Mouse (Mus musculus): ENCODE measurements around the gene Wfdc1.

- TF ChIP-seq POLR2A (IDR thresholded peaks at IDR 0.05; ENCODE audit: control insufficient read depth, low read depth, low read length), result no peak
- no peak for TF ChIP-seq CTCF (IDR thresholded peaks at IDR 0.05; ENCODE audit: control insufficient read depth, insufficient read depth, insufficient replicate concordance, low read depth, low read length)
Measured at GRCm38 (mm10) chr8:119679184-119679583, 13.0 kb downstream of the Wfdc1 start.
